Mouse (Mus musculus): ENCODE data around the gene Lrrc75a.

GRCm38 (mm10) chr11:62640378-62640777, 7.9 kb downstream of the Lrrc75a start:
- no peak for TF ChIP-seq POLR2A (IDR thresholded peaks at IDR 0.05; ENCODE audit: borderline replicate concordance, extremely low read depth, low read depth, low read length)
- TF ChIP-seq CTCF (IDR thresholded peaks at IDR 0.05; ENCODE audit: insufficient read depth, low read length), result no peak
